Comparison of ENCODE assay signal across 9 mouse cellular contexts in genomic region chr8:120078080-120078479, GRCm38 (mm10). TPM values are rescaled to one million over a fixed set of nuclear protein-coding genes. Genes with fewer than 3 reads are reported as not detected.
DNase-seq lines count a peak whose midpoint lies in the region; ATAC-seq and TF ChIP-seq lines count a peak whose summit lies in the region.
"Had no signal": no experiment of that assay in that cellular context is flagged by ENCODE, and none has a peak within 500 bp of the region (broad histone marks: within the 10 kb centered on the region; RNA-seq: fewer than 3 reads in every experiment).

No protein-coding gene starts in this region.

- peaks cover 37% of the 10 kb centered on the region for H3K27me3 ChIP-seq in G1E (ENCODE audit: insufficient read depth, low read length)
- peaks cover 7% of the 10 kb centered on the region for H3K27me3 ChIP-seq in forebrain, embryonic 10.5 days (ENCODE audit: poor library complexity, severe bottlenecking)
- H3K27me3 ChIP-seq: limb, embryonic 13.5 days had no signal

- no peak overlapping the region for H3K27ac ChIP-seq in forebrain, embryonic 10.5 days

- DNase-seq in G1E (ENCODE audit: low spot score): peak; percentile 59
- peak; percentile 81 for DNase-seq in brain, adult 2 months (ENCODE audit: low read depth, low spot score)
- DNase-seq in forebrain, embryonic 10.5 days (ENCODE audit: extremely low spot score, low spot score): peak; percentile 75
- peak; percentile 86 for DNase-seq in heart, postnatal 4 days
- peak; percentile 78 to 93 for DNase-seq in layer of hippocampus, postnatal 25 days (ENCODE audit: extremely low spot score in 1 of 2, low spot score in 1 of 2)
- DNase-seq in mesoderm, embryonic 11.5 days (ENCODE audit: low read depth, low spot score): peak; percentile 73
- peak; percentile 39 to 41 for DNase-seq in right cerebral cortex, postnatal 36 days (ENCODE audit: low spot score in 2 of 2)
- DNase-seq in urinary bladder, postnatal 25 days (ENCODE audit: low spot score): peak; percentile 84

- no peaks in the 10 kb centered on the region for H3K9me3 ChIP-seq in G1E (replicated peaks)
- H3K9me3 ChIP-seq in forebrain, embryonic 10.5 days: no peaks in the 10 kb centered on the region
- H3K9me3 ChIP-seq: limb, embryonic 13.5 days had no signal

- H3K4me1 ChIP-seq in G1E (ENCODE audit: insufficient read depth, low read depth, low read length): peaks cover 6% of the 10 kb centered on the region; the same call in 1 of the 2 replicates
- H3K4me1 ChIP-seq in forebrain, embryonic 10.5 days: peaks cover 15% of the 10 kb centered on the region

- ATAC-seq in G1E (ENCODE audit: extremely low read depth, insufficient number of reproducible peaks, low FRiP score, poor library complexity, severe bottlenecking): peak; percentile 51; the same call in 1 of the 2 replicates

- peaks cover 30% of the 10 kb centered on the region for H3K36me3 ChIP-seq in G1E (replicated peaks)
- peaks cover 25% of the 10 kb centered on the region for H3K36me3 ChIP-seq in forebrain, embryonic 10.5 days (replicated peaks)

- WGBS in forebrain, embryonic 10.5 days: 18% methylated on average over 10 of the region's 10 CpGs

- TF ChIP-seq CTCF in G1E (IDR thresholded peaks at IDR 0.05; ENCODE audit: low read depth, low read length): peak; percentile 64

- no peak overlapping the region for H3K4me3 ChIP-seq in G1E (ENCODE audit: low read depth, low read length)
- H3K4me3 ChIP-seq in forebrain, embryonic 10.5 days: no peak overlapping the region
- H3K4me3 ChIP-seq: limb, embryonic 13.5 days had no signal

RNA-seq across cellular contexts. Expression of gene Zdhhc7, which starts 23.2 kb away (rescaled TPM):
- 11.0 and 18.3 TPM in 2 replicates for total RNA-seq in G1E (2014; fragmentation: Nextera tagmentation)
- total RNA-seq in G1E (2017): 23.3 and 25.2 TPM in 2 replicates
- 23.7 and 24.9 TPM in 2 replicates for polyA plus RNA-seq in G1E (2012)
- 28.3 and 30.2 TPM in 2 replicates for polyA plus RNA-seq in forebrain, embryonic 10.5 days (2016; fragmentation: Nextera tagmentation; extraction: Ambion mirVana)
- 10 to 100 TPM; 39.5 to 40.8 TPM for total RNA-seq in heart, postnatal 4 days (2021)
- total RNA-seq in layer of hippocampus, postnatal 25 days (2021): 10 to 100 TPM; 36.5 to 40.0 TPM

RNA-seq across cellular contexts. Expression of gene 6430548M08Rik, which starts 35.9 kb away (rescaled TPM):
- total RNA-seq in G1E (2014; fragmentation: Nextera tagmentation): not detected in 2 replicates
- total RNA-seq in G1E (2017): 2.3 and 4.4 TPM in 2 replicates
- 0.05 and 0.07 TPM in 2 replicates for polyA plus RNA-seq in G1E (2012)
- polyA plus RNA-seq in forebrain, embryonic 10.5 days (2016; fragmentation: Nextera tagmentation; extraction: Ambion mirVana): 3.4 and 3.8 TPM in 2 replicates
- 10 to 100 TPM; 19.3 to 23.8 TPM for total RNA-seq in heart, postnatal 4 days (2021)
- total RNA-seq in layer of hippocampus, postnatal 25 days (2021): 100 to 1,000 TPM; 151 to 168 TPM

Comparison
In these comparisons a context has a peak if more than half of its experiments do, and no peak if none do; other contexts are left out.
1. RNA of gene 6430548M08Rik, which starts 35.9 kb away (total RNA-seq): 151 to 168 TPM in layer of hippocampus, postnatal 25 days; 19.3 to 23.8 TPM in heart, postnatal 4 days and 2.3 to 4.4 TPM in G1E; every median in the first group is over 4 times any median in the second.
2. Peak in every context shown above with its lines, with median percentiles within 50 percentile points of each other: DNase-seq.